Mouse (Mus musculus) small intestine, adult 2 months (tissue): ENCODE measurements around the gene Vmn1r124. TPM values are rescaled to one million over a fixed set of nuclear protein-coding genes. Genes with fewer than 3 reads are reported as not detected.
"Not testable (repeated sequence)": the region's sequence is repeated elsewhere in the genome, so short reads cannot be mapped to it uniquely, and the experiment has no call there.

Experiments used
- H3K27ac ChIP-seq: fragments of 200-500 bp; 2 replicates; pipeline ENCODE4 v1.5.1; 2012; ENCODE audit warnings: low read depth, low read length, control low read depth, inconsistent platforms; ENCODE audit not compliant: insufficient read depth
- H3K27me3 ChIP-seq: fragments of 200-500 bp; 2 replicates; pipeline ENCODE4 v1.6.1; 2012; ENCODE audit warnings: mild to moderate bottlenecking, moderate library complexity, low read length, inconsistent platforms; ENCODE audit not compliant: control insufficient read depth, insufficient read depth
- H3K36me3 ChIP-seq: fragments of 200-500 bp; 2 replicates; pipeline ENCODE4 v1.6.1; 2012; ENCODE audit warnings: mild to moderate bottlenecking, low read length, control low read depth, inconsistent platforms; ENCODE audit not compliant: control insufficient read depth, insufficient read depth
- H3K4me1 ChIP-seq: fragments of 200-500 bp; 2 replicates; pipeline ENCODE4 v1.6.1; 2012; ENCODE audit warnings: low read length, inconsistent platforms, mixed read lengths; ENCODE audit not compliant: control insufficient read depth, insufficient read depth, insufficient read length
- H3K4me3 ChIP-seq: fragments of 200-500 bp; 2 replicates; pipeline ENCODE4 v1.5.1; 2012; ENCODE audit warnings: low read depth, mild to moderate bottlenecking, control low read depth, inconsistent platforms, low read length, moderate library complexity
- whole genome bisulfite sequencing: fragments of 180-500 bp; shearing (Covaris S2); methylation state at CpG from one replicate; pipeline ENCODE4 v1.1.7; 2018; 5-methylcytosine and 5-hydroxymethylcytosine counted together
- polyA plus RNA-seq: library from polyadenylated mRNA; depleted of rRNA; stranded (reverse); fragments of >200 nt; gene quantifications from 2 replicates; pipeline ENCODE4 v1.2.3, GENCODE M21; 2012; rRNA removed

Gene Vmn1r124
- polyA plus RNA-seq: not detected in 2 replicates

DNA sequence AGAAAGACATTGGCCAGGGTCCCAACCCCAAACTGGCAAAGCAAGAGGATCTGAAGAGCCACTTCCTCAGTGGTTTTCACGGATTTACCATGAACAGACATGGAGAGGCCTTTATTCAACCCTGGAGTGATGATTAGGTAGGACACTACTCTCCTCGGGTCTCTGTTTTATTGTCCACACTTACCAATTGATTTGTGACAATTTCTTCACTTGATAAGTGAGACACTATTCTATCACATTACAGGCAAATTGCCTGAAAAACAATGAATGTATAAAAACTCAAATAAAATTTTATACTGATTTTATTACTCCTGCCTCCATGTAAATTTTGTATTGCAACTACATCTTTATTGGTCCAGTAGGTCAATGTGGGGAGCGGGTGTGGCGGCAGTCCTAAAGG is at the start of gene Vmn1r124:
TSS of gene Vmn1r124 (minus strand) at position 101 of the 400 bp plus-strand sequence.
- WGBS: 70% methylated on average over 4 of the region's 4 CpGs
- H3K36me3 ChIP-seq, H3K27ac ChIP-seq, H3K27me3 ChIP-seq, H3K4me3 ChIP-seq, H3K4me1 ChIP-seq: not testable (repeated sequence)

GRCm38 (mm10) chr7:21301367-21301766 is 41.0 kb upstream of the Vmn1r124 start, which contains the start of gene Vmn1r126:
Vmn1r126 (minus strand) TSS chr7:21301467.
- WGBS: no CpG with 5 or more reads among the region's 5 CpGs
- not testable (repeated sequence) for H3K4me3 ChIP-seq, H3K27me3 ChIP-seq, H3K4me1 ChIP-seq, H3K27ac ChIP-seq, H3K36me3 ChIP-seq

DNA sequence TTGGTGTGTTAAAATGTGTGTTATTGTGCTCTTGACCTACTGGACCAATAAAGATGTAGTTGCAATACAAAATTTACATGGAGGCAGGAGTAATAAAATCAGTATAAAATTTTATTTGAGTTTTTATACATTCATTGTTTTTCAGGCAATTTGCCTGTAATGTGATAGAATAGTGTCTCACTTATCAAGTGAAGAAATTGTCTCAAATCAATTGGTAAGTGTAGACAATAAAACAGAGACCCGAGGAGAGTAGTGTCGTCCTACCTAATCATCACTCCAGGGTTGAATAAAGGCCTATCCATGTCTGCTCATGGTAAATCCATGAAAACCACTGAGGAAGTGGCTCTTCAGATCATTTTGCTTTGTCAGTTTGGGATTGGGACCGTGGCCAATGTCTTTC is 11.5 kb upstream of the Vmn1r124 start, which contains the start of gene Vmn1r125:
TSS of gene Vmn1r125 (plus strand) at position 301 of the 400 bp plus-strand sequence.
- not testable (repeated sequence) for H3K4me3 ChIP-seq
- WGBS: 55% methylated on average over 3 of the region's 3 CpGs

More for the DNA sequence above, 11.5 kb upstream of the Vmn1r124 start, which contains the start of gene Vmn1r125:
- H3K27ac ChIP-seq, H3K27me3 ChIP-seq, H3K4me1 ChIP-seq, H3K36me3 ChIP-seq: not testable (repeated sequence)

Other genes with a start within 250 kb of the Vmn1r124 start
- not detected in 2 replicates for gene Vmn1r119, start 248.2 kb downstream of the Vmn1r124 start, polyA plus RNA-seq
- gene Vmn1r120, start 206.8 kb downstream of the Vmn1r124 start, polyA plus RNA-seq: not detected in 2 replicates
- not detected in 2 replicates for gene Vmn1r121, start 162.1 kb downstream of the Vmn1r124 start, polyA plus RNA-seq
- not detected in 2 replicates for gene Vmn1r122, start 126.5 kb downstream of the Vmn1r124 start, polyA plus RNA-seq
- gene Vmn1r123, start 98.4 kb downstream of the Vmn1r124 start, polyA plus RNA-seq: not detected in 2 replicates
- not detected in 2 replicates for gene Gm5157, start 70.2 kb downstream of the Vmn1r124 start, polyA plus RNA-seq
- gene Vmn1r125, start 11.6 kb upstream of the Vmn1r124 start, polyA plus RNA-seq: not detected in 2 replicates
- not detected in 2 replicates for gene Vmn1r126, start 40.9 kb upstream of the Vmn1r124 start, polyA plus RNA-seq
- gene Vmn1r127, start 59.2 kb upstream of the Vmn1r124 start, polyA plus RNA-seq: not detected in 2 replicates
- not detected in 2 replicates for gene Vmn1r128, start 88.8 kb upstream of the Vmn1r124 start, polyA plus RNA-seq
- gene Vmn1r129, start 100.7 kb upstream of the Vmn1r124 start, polyA plus RNA-seq: not detected in 2 replicates
- not detected in 2 replicates for gene Gm6882, start 172.1 kb upstream of the Vmn1r124 start, polyA plus RNA-seq